Mouse (Mus musculus) heart, postnatal 4 days (tissue): ENCODE measurements around the gene Mrps33. TPM values are rescaled to one million over a fixed set of nuclear protein-coding genes. Genes with fewer than 3 reads are reported as not detected.

Experiments used
- DNase-seq: peaks from one replicate; pipeline ENCODE4 v3.0.0; 2021
- total RNA-seq, 2 experiments: library from RNA; stranded (reverse); gene quantifications; 2 replicates each; pipeline ENCODE4 v1.2.3; 2021

Gene Mrps33
- total RNA-seq: 10 to 100 TPM; 81.4 to 95.1 TPM

DNA sequence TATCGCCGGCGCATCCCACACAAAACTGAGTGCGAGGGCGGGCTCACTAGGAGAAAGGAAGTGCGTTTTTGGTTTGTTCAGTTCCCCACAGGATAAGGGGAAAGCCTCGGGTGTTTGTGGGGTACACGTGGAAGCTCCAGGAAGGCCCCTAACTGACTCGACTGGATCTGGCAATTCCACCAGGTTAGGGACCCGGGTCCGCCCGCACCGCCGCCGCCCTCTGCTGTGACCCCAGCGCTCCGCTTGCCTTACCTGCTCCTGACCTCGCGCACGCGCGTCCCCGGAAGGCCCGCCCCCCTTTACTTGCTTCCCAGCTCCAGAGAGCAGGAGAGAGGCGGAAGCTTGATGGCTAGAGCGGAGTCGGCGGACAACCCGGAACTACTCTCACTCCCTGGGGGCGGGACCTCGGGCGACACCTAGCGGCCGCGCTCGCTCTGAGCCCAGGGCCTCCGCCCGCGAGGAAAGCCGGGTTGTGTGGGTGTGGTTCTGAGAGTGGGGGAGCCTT lies at the start of gene Mrps33:
Mrps33 (minus strand) TSS at position 377 of the 505 bp plus-strand sequence.
- DNase-seq: peak; percentile 98

DNA sequence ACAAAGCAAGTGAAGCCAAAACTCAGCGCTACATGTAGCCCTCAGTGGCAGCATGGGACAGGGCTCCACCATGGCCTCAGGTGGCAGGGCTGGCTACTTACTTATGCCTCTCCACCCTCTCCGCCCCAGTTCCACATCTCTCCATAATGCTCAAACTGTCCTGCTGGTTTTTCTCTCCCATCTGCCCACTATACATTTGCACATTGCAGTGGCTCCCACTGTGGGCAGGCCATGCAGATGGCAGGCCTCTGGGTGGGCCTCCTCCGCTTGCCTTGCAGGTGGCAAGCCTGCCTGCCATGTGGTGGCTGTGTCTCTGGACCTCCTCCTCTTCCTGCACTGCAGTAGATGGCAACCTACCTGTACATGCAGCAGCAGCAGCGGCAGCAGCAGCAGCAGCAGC lies 38.9 kb upstream of the Mrps33 start:
- no peak for DNase-seq

GRCm38 (mm10) chr6:39848766-39849165 lies 38.0 kb upstream of the Mrps33 start:
- no peak for DNase-seq

DNA sequence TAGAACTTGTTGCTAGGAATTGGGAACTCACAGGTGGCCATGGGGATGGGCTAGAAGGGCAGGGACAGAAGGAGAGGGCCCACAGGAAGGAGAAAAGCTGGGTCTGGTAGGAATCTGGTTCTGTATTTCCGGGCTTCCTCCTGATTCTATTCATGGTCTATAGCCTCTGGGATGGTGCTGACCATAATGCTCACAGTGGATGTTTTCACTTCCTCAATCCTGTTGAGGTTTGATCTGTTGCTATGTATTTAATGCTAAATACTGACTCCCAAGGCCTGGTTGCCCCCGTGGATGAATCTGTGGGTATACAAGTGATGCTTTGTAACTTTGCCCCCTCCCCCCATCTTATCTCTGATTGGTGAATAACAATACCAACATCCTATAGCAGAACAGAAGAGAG lies 36.8 kb upstream of the Mrps33 start:
- no peak for DNase-seq

DNA sequence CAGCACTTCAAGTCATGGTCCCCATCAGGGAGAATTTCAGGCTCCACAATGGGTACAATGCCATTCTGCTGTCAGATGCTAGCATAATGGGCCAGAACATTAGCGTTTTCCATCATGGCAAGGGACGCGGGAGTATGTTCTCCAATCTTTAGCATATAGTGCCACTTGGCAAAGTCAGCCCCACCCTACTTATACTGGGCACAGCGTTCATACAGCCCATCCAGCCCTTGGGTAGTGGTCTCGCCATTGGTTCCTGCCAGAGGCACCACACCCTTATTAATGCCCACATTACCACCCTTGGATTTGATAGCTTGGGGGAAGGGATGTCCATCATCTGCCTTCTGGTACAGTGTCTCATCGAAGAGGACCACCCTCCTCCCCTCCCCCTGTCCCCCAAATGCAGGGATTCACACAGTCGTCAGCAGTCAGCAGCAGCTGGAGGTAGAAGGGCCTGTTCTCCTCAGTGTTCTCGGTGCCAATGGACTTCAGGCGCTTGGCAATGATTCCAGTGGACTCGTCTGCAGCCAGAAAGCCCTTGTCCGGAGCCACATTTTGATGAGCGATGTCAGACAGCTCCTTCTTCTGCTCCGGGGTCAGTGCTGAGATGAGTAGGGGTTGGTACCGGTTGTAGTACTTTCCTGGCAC lies 33.0 kb upstream of the Mrps33 start:
- DNase-seq: no peak

DNA sequence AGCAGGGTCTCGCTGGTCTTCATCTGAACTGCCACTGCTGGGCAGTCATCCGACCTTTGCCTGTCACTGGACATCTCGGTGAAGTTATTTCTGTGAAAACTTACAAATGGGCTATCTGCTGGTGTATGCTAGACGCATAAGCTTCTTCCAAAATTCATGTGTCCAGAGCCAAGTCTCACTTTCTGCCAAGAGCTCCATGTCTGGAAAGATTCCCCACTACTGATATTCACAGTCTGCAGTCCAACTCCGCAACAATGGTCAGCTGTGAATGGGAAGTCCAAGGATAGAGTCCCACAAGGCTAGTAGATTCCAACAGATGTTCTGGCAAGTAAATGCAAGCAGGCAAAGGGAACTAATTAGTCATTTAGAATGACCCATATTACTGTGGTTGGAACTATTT lies 17.9 kb upstream of the Mrps33 start:
- peak; percentile 53 for DNase-seq

DNA sequence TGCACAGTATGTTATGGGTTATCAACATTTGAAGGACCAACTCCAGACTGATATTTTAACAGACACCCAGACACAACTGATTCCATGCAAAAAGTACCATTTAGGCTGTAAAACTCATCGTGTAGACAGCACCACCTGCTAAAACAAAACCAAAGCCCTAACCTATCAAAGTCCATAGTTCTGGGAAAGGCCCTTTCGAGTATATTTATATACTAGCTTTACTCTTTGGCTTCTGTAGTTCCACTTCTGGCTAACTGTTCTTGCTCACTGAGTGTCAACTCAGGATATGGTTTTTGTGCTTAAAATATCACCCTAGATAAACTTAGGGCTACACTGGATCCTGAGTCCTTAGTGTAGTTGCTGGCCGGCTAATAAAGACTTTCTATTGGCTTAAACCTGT lies 10.5 kb upstream of the Mrps33 start:
- DNase-seq: no peak

DNA sequence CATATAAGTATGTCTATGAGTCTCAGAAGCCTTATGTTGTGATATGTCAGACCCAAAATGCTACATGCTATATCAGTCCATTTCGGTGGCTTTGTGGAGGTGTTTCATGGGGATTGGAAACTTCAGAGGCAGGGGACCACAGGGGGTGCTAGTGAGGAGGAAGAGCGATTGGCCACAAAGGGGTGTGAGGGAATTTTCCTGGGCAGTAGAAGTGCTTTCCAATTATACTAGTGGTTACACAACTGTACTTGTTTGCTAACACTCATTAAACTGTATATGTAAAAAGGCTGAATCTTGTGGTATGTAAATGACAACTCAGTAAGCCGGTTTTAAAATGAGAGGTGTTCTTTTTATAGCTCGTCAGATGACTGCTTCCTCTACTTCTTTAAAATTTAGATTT lies 8.1 kb upstream of the Mrps33 start:
- DNase-seq: no peak

DNA sequence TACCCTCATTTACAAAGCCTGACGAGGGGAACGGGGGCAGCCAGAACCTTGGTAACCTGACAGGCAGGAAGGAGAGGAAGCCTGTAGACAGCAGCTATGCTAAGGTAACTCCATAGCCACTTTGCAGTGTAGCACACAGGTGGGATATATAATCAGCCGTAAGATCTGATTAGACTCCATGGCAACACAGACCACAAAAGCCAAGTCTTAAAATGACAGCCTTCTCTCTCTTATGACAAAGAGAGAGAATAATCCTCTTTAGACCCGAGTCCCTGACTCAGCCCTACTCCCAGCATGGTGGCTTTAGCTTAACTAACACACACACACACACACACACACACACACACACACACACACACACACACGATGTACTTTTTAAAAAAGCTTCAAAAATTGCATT lies 2.3 kb downstream of the Mrps33 start:
- DNase-seq: no peak

DNA sequence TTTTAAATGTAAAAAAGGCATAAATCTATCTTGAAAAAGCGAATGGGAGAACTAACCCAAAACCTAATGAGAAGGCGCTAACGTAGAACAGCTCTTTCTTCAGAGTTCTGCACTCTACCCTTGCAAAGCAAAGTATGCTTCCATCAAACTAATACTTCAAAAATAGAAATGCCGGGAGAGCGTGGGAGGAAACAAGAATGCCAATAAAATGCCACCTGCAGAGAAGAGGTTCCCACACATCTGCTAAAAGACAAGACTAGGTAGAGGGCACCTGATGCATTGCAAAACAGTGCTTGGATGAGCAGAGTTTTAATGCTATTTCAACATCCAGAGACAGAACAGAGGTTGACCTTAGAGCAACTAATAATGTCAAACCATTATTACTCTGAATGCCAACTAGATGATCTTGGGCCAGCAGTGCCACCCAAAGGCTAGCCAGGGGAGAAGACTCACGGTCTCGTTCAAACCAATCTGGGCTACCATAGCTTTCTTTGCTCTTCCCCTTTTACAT lies 3.7 kb downstream of the Mrps33 start:
- DNase-seq: no peak

GRCm38 (mm10) chr6:39806336-39806735 lies 4.5 kb downstream of the Mrps33 start:
- DNase-seq: no peak

GRCm38 (mm10) chr6:39805916-39806315 lies 4.9 kb downstream of the Mrps33 start:
- no peak for DNase-seq

DNA sequence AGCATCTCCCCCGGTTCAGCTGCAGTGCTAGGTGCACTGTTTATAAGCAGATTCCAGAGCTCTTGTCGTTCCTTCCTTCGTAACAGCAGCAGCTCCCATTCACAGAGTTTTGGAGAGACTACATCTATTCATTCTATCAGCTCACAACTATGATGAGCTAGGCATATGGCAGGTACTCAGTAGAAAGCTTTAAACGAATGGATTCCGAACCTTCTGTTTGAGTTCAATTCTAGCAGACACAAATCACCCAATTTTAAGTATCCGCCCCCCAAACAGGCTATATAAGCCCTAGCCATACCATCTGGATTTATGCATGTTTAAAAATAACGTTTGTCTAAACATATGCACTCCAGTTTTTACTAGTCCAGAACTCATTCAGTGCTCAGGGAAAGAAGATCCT lies 9.8 kb downstream of the Mrps33 start:
- no peak for DNase-seq

DNA sequence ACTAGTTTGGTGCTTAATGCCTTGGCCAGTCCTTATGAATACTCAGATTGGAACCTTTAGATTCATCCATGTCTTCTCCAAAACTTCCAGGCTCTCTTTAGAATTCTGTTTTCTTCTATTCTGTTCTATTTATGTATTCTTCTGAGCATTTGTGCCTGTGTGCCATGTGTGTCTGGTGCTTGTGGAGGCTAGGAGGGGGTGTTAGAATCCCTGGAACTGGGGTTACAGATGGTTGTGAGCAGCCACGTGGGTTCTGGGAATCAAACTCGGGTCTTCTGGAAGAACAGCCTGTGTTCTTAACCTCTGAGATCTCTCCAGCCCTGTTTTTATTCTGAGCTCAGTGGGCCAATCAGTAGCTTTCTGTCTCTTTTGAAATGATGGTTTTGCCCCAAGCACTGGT lies 13.7 kb downstream of the Mrps33 start:
- no peak for DNase-seq

DNA sequence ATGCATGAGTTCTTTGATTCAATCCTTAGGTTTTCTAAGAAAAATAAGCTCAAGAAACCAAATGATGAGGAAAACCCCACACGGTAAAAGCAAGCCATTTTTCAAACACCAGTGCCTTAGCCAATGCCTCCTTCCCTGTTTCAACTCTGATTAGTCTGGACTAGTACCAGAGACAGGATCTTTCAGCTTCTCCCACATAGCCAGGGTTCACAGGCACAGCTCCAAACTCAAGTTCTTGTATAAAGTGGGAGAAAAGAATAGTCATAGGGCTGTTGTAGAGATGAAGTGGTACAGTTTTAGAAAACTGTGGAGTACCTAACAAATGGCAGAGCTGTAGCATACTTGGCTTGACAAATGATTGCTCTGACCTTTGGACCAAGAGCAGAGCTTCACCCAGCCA lies 14.6 kb downstream of the Mrps33 start:
- DNase-seq: no peak

- DNase-seq: no peak
These were observed 19.0 kb downstream of the Mrps33 start for GRCm38 (mm10) chr6:39791806-39792205.

GRCm38 (mm10) chr6:39788408-39788807 lies 22.4 kb downstream of the Mrps33 start:
- no peak for DNase-seq

DNA sequence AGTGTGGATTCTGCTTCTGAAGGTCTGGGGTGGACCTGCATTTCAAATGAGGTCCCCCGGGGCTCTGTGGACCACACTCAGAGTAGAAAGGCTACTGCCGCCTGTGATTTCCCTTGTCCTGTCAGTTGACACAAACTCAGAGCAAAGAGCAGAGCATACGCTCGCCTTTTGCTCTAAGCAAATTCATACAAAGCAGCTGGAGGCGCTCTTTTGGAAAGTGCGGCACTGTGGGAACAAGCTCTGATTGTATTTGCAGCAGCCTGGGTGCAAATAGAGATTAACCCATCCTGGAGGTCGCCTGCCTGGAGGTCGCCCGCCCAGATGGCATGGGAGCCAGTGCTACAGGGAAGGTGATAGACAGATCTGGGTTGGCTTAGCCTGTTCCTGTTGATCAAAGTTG lies 23.0 kb downstream of the Mrps33 start:
- DNase-seq: no peak

GRCm38 (mm10) chr6:39785944-39786343 lies 24.8 kb downstream of the Mrps33 start:
- no peak for DNase-seq

GRCm38 (mm10) chr6:39783521-39783920 lies 27.3 kb downstream of the Mrps33 start:
- DNase-seq: peak; percentile 40

GRCm38 (mm10) chr6:39782618-39783017 lies 28.2 kb downstream of the Mrps33 start:
- DNase-seq: peak; percentile 26

DNA sequence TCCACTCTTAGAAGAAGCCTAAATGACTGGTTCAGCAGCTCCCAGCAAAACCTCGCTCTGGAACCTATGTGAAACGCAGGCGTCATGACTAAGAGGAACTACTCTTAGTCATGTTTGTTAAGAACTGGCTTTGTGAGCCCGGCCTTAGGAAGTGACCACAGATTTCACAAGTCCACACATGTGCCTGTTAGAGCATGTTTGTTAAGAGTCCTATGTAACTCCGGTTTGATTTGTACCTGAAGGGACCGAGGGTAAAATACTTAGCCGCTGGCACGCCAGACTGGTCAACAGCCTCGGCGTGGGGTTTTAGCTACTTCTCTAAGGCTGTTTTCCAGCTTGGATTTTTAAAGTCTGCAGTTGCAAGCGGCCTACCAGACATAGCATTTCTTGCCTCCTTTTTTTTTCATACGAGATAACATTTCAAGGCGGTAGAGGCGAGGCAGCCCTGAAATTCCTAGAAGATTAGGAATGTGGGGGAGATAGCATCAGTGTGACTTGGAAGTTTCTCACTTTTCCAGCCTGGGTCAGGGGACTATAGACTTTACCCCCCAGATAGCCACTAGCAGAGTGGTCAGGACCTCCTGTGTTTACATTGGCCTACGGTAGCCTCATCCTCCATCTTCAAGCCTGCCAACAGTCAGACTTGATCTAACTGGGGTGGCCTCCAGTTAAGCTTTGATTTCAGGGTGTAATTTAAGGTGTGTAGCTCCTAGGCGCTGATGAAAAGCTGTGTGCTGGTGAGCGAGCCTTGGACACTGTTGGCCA lies 28.8 kb downstream of the Mrps33 start:
- DNase-seq: peak; percentile 10

DNA sequence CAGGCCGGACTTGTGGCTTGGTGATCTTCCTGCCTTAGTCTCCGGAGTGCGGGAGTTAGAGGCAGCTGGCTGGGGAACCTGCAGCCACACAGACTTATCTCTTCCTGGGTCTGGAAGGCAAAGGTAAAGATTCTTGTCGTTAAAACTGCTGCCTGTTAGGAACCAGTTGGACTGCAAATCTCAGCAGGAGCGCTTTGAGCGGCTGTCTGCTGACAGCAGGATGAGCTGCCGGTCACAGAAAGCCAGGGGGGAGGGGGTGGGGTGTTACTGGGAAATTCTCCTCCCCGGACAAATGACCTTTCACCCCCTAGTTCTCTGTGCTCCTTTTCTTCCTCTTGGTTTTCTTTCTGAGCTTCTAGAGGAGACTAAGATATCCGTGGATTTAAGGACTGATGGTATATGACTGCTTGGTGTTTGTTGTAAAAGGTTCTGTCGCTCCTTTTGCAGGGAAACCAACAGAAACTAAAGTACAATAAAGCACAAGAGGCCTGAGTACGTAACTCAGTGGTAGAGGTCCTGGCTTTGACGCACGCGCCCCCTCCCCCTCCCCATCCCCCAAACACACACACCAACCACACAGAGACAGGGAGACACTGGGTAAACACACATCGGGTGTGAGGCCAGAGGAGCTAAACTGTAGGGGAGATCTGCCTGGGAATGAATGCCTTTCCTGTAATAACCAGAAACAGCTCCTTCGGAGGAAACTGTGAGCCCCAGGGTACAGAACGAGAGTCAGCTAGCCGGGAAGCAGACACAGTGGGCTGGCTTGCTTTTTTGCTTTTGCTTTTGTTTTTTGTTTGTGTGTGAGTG lies 29.7 kb downstream of the Mrps33 start:
- peak; percentile 23 for DNase-seq
